Mouse (Mus musculus) retina, adult 2 months (tissue): ENCODE results near the gene Ccnjl.

Experiments used
- DNase-seq: peaks from one replicate; pipeline ENCODE4 v3.0.0-alpha.2; 2012; ENCODE audit warnings: low read depth, low spot score

Ccnjl gene

DNA sequence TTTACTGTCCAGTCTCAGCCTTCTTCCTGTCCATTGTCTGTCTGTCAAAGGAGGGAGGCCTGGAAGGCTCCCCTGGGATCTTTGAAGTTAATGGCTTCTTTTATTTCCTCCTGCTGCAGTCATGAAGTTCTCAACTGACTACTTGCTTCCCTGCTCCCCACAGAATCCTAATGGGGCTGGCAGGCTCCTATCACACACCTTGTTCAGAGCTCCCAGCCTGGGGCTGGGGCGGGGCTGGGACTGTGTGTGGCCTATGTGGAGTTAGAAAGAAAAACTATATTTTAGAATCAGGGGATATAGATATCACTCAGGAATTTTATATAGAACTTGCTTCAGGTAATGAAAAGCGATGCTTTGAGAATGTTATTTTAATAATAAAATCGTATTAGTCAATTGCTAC is 8.1 kb upstream of the Ccnjl start:
- DNase-seq, result no peak

DNA sequence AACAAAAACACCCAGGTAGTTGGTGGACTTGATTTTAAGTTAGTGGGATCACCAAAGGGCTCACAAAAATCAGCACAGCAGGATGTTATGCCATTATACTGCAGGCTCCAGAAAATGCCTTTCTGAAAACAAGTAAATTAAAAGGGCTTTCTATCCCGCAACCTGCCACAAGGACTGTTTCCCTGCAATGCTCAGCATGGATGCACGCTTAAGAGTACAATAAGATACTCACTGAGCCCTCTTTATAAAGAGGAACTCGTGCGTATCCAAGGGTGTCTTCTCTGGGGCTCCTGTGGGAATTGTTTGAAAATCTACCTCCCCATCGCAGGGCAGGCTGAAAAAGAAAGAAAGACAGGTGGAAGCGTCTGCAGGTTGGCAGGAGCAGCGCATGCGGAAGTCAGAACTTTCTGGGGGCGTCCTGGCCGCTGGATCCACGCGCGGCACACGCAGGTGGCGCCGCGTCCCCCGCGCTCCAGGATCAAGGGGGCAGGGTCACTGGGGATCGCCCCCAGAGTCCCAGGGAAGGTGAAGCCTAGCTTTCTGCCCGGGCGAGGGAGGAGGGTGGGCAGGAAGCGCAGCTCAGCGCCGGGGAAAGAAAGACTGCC is 404 bp upstream of the Ccnjl start:
- no peak for DNase-seq

GRCm38 (mm10) chr11:43530043-43530442 is 1.5 kb downstream of the Ccnjl start:
- no peak for DNase-seq

- no peak for DNase-seq
These were observed 3.0 kb downstream of the Ccnjl start for GRCm38 (mm10) chr11:43531619-43532018.

- DNase-seq, result no peak
These were observed 8.5 kb downstream of the Ccnjl start for GRCm38 (mm10) chr11:43537074-43537473.

DNA sequence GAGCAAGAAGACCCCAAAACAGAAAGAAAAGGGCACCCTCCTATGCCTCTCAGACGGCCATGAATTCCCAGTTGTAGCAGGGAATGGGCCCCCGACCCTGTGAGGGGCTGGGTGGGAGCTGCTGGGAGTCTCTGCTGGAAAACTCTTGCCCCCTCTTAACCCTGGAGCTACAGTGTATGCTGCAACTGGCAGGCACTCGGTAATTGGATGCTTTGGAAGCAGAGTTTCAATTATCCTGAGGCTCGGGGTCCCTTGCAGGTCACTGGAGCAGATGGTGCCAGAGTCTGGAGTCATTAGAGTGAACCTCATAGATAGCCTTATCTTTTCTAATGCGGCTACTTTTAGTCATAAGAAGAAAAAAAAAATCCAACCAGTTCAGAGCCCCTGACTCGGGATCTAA is 11.3 kb downstream of the Ccnjl start:
- no peak for DNase-seq

DNA sequence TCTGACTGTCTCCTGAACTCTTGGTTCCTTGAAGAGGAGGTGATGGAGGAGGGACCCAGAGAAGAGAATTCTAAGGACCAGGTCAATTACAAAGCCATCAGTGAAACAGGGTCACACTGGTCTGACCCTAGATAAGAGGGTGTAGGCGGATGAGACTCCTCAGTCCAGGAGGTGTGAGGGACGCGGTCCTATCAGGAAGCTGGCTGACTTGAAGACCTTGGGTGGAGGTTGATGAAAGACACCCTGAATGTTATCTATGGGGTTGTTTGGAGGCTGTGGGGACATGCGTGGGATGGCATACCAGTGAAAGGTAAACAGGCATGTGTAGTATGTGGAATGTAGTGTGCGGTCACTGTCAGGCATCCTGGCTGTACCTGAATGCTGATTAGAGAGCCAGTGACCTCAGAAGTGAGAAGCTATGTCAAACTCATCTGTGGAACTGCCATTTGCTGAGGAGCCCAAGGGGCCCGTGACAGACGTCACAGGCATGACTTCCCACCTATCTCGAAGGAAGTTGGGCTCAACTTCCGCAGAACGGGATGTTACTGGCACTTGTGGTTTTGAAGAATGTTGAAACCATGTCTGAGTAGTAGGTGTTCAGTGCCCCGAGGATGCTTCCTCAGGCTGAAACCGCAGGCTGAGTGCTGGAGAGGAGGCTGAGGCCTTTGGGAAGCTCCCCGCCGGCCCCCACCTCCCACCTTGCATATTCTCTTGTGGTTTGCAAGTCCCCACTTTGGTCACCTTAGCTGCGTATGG is 15.3 kb downstream of the Ccnjl start:
- no peak for DNase-seq

- DNase-seq, result no peak
These were observed 16.2 kb downstream of the Ccnjl start for GRCm38 (mm10) chr11:43544819-43545218.

GRCm38 (mm10) chr11:43545873-43546475 is 17.4 kb downstream of the Ccnjl start:
- DNase-seq, result no peak

DNA sequence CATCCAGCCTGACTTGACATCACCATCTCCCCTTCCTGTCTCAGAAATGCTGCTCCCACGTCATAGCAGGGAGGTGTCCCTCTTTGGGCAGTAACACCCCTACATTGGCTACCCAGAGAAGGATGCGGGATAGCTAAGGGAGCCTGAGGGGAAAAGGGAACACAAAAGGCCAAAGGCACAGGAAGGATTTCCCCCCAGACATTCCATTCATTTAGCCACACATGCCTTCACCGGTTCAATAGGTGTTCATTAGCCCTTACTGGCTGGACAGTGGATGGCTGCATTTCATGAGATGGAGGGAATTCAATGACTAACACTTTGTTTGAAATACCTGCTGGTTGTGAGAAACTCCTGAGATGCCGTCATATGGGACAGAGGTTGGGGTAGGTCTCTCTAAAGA is 18.1 kb downstream of the Ccnjl start:
- no peak for DNase-seq

GRCm38 (mm10) chr11:43548148-43548547 is 19.6 kb downstream of the Ccnjl start:
- DNase-seq, result no peak

GRCm38 (mm10) chr11:43548657-43549435 is 20.3 kb downstream of the Ccnjl start:
- no peak for DNase-seq

DNA sequence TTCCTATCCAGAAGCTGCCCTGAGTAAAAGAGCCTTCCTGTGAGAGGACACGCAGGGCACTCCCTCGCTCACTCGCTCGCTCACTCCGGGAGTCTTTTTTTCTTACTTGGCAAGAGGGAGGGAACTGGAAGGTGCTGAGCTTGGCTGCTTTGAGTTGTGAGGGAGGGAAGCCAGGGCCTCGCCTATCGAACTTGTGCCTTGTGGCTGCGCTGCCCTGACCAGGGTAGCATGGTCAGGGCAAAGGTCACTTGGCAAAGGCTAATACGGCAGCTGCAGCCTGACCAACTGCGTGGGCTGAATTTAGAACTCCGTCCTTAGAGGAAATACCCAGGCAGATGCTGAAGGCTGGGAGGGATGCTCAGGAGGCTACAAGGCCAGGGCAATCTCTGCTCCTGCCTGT is 21.1 kb downstream of the Ccnjl start:
- no peak for DNase-seq

DNA sequence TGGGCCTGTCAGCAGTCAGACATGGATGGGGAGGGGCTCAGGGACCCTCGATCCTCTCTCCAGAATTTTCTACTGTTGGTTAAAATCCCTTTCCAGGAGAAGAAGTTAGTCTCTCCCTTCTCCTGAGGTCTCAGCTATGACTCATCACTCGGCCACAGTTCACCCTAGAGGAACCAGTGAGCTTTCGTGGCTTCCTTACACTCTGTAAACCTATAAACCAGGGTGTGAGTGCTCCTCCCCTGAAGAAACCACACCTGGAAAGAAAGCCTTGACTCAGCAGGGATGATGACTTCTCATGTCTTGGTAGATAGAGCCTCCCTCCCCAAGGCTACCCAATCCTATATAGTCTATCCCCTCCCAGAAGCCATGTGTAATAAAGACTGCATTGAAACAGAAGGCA is 23.2 kb downstream of the Ccnjl start:
- DNase-seq, result no peak

DNA sequence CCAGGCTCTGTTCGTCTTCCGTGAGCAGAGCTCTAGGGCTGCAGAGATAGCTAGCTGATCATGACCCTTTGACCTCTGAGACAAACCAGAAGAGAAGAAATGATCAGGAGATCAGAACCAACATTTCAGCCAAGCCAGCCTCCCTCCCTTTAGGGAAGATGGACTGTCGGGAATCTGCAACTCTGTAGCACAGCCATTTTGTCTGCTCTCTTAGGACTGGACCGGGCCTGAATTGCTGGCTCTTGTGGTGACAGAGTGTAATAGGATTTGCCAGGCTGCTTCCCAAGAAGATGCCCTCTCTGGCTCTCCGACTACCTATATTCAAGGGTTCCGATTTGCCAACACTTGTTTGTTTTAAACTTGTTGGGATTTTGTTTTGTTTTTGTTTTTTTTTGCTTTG is 24.1 kb downstream of the Ccnjl start:
- no peak for DNase-seq

DNA sequence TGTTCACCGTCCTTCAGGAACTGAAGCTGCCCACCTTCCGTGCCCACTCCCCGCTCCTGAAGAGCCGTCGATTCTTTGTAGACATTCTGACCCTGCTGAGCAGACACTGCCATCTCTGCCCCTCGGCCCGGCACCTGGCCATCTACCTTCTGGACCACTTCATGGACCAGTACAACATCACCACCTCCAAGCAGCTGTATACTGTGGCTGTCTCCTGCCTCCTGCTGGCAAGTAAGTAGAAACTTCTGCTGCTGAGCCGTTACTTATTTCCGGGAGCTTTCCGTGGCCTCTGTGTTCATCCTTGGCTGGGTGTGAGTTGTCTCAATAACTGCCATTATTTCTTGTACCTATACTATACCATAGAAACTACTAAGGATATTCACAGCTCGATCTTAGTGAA is 28.0 kb downstream of the Ccnjl start:
- no peak for DNase-seq

GRCm38 (mm10) chr11:43559515-43560292 is 31.1 kb downstream of the Ccnjl start:
- no peak for DNase-seq

- DNase-seq, result no peak
These were observed 35.2 kb downstream of the Ccnjl start for GRCm38 (mm10) chr11:43563654-43564244.

DNA sequence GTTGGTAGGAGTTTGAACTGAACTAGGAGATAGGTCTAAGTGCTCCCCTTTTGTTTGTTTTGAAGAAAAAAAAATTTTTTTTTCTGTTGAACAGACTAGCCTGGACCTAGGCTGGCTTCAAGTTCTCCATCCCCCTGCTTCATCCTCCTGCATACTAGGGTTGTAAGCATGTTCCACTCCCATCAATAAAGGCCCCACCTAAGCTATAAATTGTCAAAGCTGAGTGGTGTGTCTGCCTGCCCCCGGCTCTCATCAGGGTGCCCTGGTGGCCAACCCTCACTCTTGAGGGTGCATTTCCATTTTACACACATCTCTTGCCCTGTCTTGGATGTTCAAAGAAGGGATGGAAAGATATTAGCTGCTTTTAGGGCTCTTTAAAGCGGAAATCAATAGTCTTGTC is 36.8 kb downstream of the Ccnjl start:
- DNase-seq, result no peak

GRCm38 (mm10) chr11:43565852-43566251 is 37.3 kb downstream of the Ccnjl start:
- DNase-seq, result no peak

DNA sequence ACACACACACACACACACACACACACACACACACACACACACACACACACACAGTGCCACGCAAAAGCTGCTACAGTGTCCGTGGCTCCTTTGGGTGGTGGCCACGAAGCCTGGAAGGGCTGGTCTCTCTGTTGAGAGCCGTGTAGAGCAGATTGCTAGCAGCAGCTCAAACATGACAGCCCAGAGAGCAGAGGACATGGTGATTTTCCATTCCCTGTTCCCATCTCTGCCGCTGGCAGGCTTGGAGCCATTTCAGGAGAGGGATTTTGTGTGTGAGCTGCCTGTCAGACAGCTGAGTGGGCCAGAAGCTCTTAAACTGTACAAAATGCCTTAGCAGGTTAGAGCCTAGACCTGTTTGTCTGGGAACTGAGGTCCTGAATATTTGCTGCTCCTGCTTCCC is 38.1 kb downstream of the Ccnjl start:
- DNase-seq, result no peak
